Mouse (Mus musculus) G1E (cell line): ENCODE results near the gene Mical3.

Experiments
- CTCF ChIP-seq: IDR thresholded peaks from 2 replicates; pipeline ENCODE4 v1.5.1; 2012; ENCODE audit warnings: low read depth, low read length, inconsistent platforms, mixed read lengths
- GATA1 ChIP-seq: IDR thresholded peaks from 2 replicates; pipeline ENCODE4 v1.6.1; 2012; ENCODE audit warnings: borderline replicate concordance, low read length, inconsistent platforms, mixed read lengths
- POLR2AphosphoS5 ChIP-seq: IDR thresholded peaks from 2 replicates; pipeline ENCODE4 v1.6.1; 2012; ENCODE audit warnings: low read depth, low read length, inconsistent platforms; ENCODE audit not compliant: insufficient replicate concordance
- TAL1 ChIP-seq: conservative IDR thresholded peaks from 2 replicates; pipeline ENCODE4 v1.6.1; 2012; ENCODE audit warnings: low read depth, low read length, inconsistent platforms, mixed read lengths

GRCm38 (mm10) chr6:121051411-121051810 lies 79.4 kb downstream of the Mical3 start:
- TF ChIP-seq CTCF: no peak
- no peak for TF ChIP-seq TAL1
- TF ChIP-seq GATA1: no peak
- no peak for TF ChIP-seq POLR2AphosphoS5
